Mouse (Mus musculus): Measurements from ENCODE around the gene Gabbr2. TPM values are rescaled to one million over a fixed set of nuclear protein-coding genes. Genes with fewer than 3 reads are reported as not detected.

The Gabbr2 gene
- polyA plus RNA-seq, 1 experiment from 2014 or later, result 0.04 TPM

- ATAC-seq (replicated peaks; ENCODE audit: insufficient number of reproducible peaks, insufficient read depth, low FRiP score, low read depth), result no peak
- 57% methylated on average over 4 of the region's 4 CpGs for WGBS
- Histone ChIP-seq H3K27me3 (no peaks in the 10 kb centered on the region), H3K27ac (no peak overlapping the region), H3K9me3 (replicated peaks) (no peaks in the 10 kb centered on the region), H3K4me3 (no peak overlapping the region), H3K4me1 (replicated peaks) (no peaks in the 10 kb centered on the region; the same call in 1 of the 2 replicates), H3K4me2 (no peak overlapping the region), H3K36me3 (no peaks in the 10 kb centered on the region), H3K9ac (no peak overlapping the region)
Observed at GRCm38 (mm10) chr4:46814954-46815353, 176.7 kb downstream of the Gabbr2 start.

DNA sequence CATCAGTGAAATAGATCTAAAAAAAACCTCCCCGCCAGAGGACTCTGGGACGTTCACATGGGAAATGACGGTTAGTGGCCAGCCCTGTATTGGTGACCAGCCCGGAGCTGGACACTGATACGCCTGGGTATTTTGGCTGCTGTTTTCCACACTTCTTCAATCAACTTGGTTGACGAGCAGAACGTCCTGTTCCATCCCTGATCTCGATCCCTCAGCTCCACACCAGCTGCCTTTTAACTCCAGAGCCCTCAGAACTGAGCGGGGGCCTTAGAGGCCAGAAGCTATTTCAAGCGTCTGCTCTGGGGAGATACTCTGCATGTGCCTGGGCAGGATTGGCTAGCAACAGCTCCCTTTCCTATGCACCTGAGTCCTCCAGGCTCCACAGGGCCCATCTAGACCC lies 177.4 kb downstream of the Gabbr2 start:
- Histone ChIP-seq H3K36me3 (no peaks in the 10 kb centered on the region), H3K9me3 (replicated peaks) (no peaks in the 10 kb centered on the region), H3K4me3 (no peak overlapping the region), H3K27me3 (no peaks in the 10 kb centered on the region), H3K4me2 (no peak overlapping the region), H3K4me1 (replicated peaks) (peaks cover under 1% of the 10 kb centered on the region; the same call in 1 of the 2 replicates), H3K27ac (no peak overlapping the region), H3K9ac (no peak overlapping the region)
- no peak for ATAC-seq (replicated peaks; ENCODE audit: insufficient number of reproducible peaks, insufficient read depth, low FRiP score, low read depth)
- WGBS, result 49% methylated on average over 10 of the region's 10 CpGs

DNA sequence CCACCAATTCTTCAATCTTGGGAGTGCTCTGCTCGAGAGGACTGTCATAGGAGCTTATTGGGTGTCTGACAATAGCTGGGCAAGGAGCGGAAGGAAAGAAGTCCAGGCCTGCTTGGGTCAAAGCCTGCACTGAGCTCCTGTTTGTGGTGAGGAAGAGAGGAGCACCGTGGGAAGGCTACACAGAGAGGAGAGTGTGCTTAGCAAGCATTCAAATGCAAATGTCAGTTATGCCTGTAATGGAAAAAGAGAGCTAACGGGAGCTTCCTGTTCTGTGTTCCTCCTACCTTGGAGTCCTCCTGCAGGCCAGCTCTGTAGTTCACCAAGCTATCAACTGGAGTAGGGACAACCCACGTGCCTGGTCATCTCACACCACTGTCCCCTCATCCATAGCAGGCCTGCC lies 180.5 kb downstream of the Gabbr2 start:
- H3K9me3 ChIP-seq (replicated peaks), result no peaks in the 10 kb centered on the region
- H3K9ac ChIP-seq, result no peak overlapping the region
- 69% methylated on average over 5 of the region's 5 CpGs for WGBS
- no peak for ATAC-seq (replicated peaks; ENCODE audit: insufficient number of reproducible peaks, insufficient read depth, low FRiP score, low read depth)
- peaks cover 17% of the 10 kb centered on the region for H3K4me1 ChIP-seq (replicated peaks)
- no peak overlapping the region for H3K4me2 ChIP-seq
- H3K27ac ChIP-seq, result no peak overlapping the region
- no peaks in the 10 kb centered on the region for H3K36me3 ChIP-seq
- H3K27me3 ChIP-seq, result no peaks in the 10 kb centered on the region
- H3K4me3 ChIP-seq, result no peak overlapping the region

DNA sequence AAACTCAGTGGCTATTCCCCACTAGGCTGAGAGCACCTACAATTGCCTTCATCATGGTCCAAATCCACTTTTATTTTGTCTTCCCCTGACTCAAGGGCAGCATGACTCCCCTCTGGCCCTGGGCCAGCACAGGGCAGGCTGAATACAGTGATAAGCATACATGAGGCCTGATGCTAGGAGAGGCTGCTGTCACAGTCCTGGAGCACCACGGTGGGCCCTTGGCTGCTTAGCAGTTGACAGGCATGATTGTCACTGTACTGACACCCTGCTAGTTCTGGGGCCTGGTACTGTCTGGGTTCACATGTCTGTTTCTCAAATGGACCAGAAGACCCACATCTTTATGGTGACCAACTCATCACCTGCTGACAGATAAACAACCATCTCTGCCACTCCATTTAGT lies 184.8 kb downstream of the Gabbr2 start:
- Histone ChIP-seq H3K4me2 (no peak overlapping the region), H3K4me1 (replicated peaks) (peaks cover 17% of the 10 kb centered on the region), H3K4me3 (no peak overlapping the region), H3K9ac (0 out of 2 replicates have a peak overlapping the region, but pooled peaks have one; percentile 8), H3K27ac (no peak overlapping the region), H3K27me3 (no peaks in the 10 kb centered on the region), H3K9me3 (replicated peaks) (no peaks in the 10 kb centered on the region), H3K36me3 (no peaks in the 10 kb centered on the region)
- 21% methylated on average over 1 of the region's 1 CpGs for WGBS
- peak; percentile 58; the same call in 1 of the 2 replicates for ATAC-seq (replicated peaks; ENCODE audit: insufficient number of reproducible peaks, insufficient read depth, low FRiP score, low read depth)

DNA sequence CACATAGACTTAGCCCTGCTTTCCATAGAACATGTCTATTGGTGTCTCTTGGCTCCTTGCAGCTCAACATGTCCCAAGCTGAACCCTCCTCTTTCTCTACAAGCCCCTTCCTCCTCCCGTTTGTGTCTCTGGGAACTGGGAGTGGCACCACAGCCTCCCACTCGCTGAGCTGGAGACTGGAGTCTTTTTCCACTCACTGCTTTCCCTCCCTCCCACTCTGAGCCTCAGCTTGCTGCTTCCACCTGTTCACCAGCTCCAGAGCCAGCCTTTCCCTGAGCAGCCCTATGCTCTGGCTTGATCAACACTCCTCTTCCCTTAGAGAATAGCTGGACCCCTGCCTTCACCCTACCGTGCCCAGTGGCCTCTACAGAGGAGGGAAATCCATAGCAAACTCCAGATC lies 185.8 kb downstream of the Gabbr2 start:
- no peak overlapping the region for H3K4me2 ChIP-seq
- H3K27ac ChIP-seq, result no peak overlapping the region
- H3K4me1 ChIP-seq (replicated peaks), result peaks cover 17% of the 10 kb centered on the region
- H3K9ac ChIP-seq, result no peak overlapping the region
- 44% methylated on average over 3 of the region's 3 CpGs for WGBS
- no peaks in the 10 kb centered on the region for H3K36me3 ChIP-seq
- H3K27me3 ChIP-seq, result no peaks in the 10 kb centered on the region
- H3K4me3 ChIP-seq, result no peak overlapping the region
- no peak for ATAC-seq (replicated peaks; ENCODE audit: insufficient number of reproducible peaks, insufficient read depth, low FRiP score, low read depth)
- H3K9me3 ChIP-seq (replicated peaks), result no peaks in the 10 kb centered on the region

GRCm38 (mm10) chr4:46802386-46802785 lies 189.3 kb downstream of the Gabbr2 start:
- WGBS, result 88% methylated on average over 7 of the region's 7 CpGs
- no peak overlapping the region for H3K4me3 ChIP-seq
- H3K9ac ChIP-seq, result no peak overlapping the region
- H3K4me2 ChIP-seq, result no peak overlapping the region
- H3K27me3 ChIP-seq, result no peaks in the 10 kb centered on the region
- H3K27ac ChIP-seq, result no peak overlapping the region
- no peaks in the 10 kb centered on the region for H3K9me3 ChIP-seq (replicated peaks)
- H3K4me1 ChIP-seq (replicated peaks), result peaks cover 8% of the 10 kb centered on the region
- ATAC-seq (replicated peaks; ENCODE audit: insufficient number of reproducible peaks, insufficient read depth, low FRiP score, low read depth), result no peak
- no peaks in the 10 kb centered on the region for H3K36me3 ChIP-seq

DNA sequence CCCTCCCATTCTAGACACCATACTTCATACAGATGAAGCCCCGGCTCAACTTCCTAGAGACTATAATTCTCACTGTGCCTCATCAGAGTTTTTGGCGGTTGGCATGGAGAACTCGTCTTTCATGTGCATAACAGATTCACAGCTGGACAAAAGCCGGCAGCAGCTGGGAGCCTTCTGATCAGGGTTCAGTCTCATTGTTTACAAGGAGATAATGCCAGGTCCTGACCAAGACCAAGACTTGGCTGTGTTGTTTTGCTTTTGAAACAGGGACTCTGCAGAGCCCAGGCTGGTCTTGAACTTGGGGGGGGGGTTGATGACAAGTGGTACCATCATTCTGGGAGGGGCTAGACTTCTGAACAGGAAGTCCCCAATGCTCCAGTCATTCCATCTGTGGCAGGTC lies 191.8 kb downstream of the Gabbr2 start:
- Histone ChIP-seq H3K4me1 (replicated peaks) (no peaks in the 10 kb centered on the region), H3K9me3 (replicated peaks) (no peaks in the 10 kb centered on the region), H3K4me2 (no peak overlapping the region), H3K9ac (no peak overlapping the region), H3K27ac (no peak overlapping the region), H3K36me3 (no peaks in the 10 kb centered on the region), H3K4me3 (no peak overlapping the region), H3K27me3 (no peaks in the 10 kb centered on the region)
- 62% methylated on average over 4 of the region's 4 CpGs for WGBS
- no peak for ATAC-seq (replicated peaks; ENCODE audit: insufficient number of reproducible peaks, insufficient read depth, low FRiP score, low read depth)

DNA sequence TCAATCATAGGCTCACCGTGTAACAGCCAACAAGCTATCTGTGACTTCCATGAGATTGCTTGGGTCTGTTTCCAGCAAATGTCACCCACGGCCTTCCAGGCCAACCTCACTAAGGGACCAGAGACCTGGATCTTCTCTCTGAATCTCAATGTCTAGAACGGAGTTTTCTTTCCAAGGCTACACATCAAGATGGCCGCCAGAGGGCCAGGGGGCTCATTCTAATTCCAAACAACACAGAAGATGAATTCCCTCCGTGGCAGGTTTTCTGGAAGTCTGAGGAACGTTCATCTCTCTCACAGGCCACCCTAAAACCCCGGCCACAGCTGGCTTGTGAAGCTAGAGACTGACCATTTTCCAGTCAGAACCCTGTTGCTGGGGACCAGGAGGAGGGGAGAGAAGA lies 196.0 kb downstream of the Gabbr2 start:
- Histone ChIP-seq H3K27ac (no peak overlapping the region), H3K27me3 (no peaks in the 10 kb centered on the region), H3K4me1 (replicated peaks) (peaks cover 20% of the 10 kb centered on the region), H3K4me2 (no peak overlapping the region), H3K4me3 (no peak overlapping the region), H3K9me3 (replicated peaks) (no peaks in the 10 kb centered on the region), H3K9ac (no peak overlapping the region), H3K36me3 (no peaks in the 10 kb centered on the region)
- WGBS, result 69% methylated on average over 7 of the region's 7 CpGs
- ATAC-seq (replicated peaks; ENCODE audit: insufficient number of reproducible peaks, insufficient read depth, low FRiP score, low read depth), result no peak

- 31% methylated on average over 7 of the region's 7 CpGs for WGBS
- Histone ChIP-seq H3K27me3 (no peaks in the 10 kb centered on the region), H3K36me3 (no peaks in the 10 kb centered on the region), H3K4me3 (no peak overlapping the region), H3K4me1 (replicated peaks) (peaks cover 20% of the 10 kb centered on the region), H3K9me3 (replicated peaks) (no peaks in the 10 kb centered on the region), H3K27ac (peak overlapping the region; percentile 48; the same call in 1 of the 2 replicates), H3K4me2 (no peak overlapping the region), H3K9ac (no peak overlapping the region)
- ATAC-seq (replicated peaks; ENCODE audit: insufficient number of reproducible peaks, insufficient read depth, low FRiP score, low read depth), result peak; percentile 75; the same call in 1 of the 2 replicates
Observed at GRCm38 (mm10) chr4:46794583-46794982, 197.1 kb downstream of the Gabbr2 start.

- Histone ChIP-seq H3K4me1 (replicated peaks) (peaks cover 20% of the 10 kb centered on the region), H3K27me3 (peaks cover 5% of the 10 kb centered on the region; the same call in 1 of the 2 replicates), H3K4me3 (no peak overlapping the region), H3K9ac (no peak overlapping the region), H3K4me2 (no peak overlapping the region), H3K27ac (peak overlapping the region; percentile 68; the same call in 1 of the 2 replicates), H3K36me3 (no peaks in the 10 kb centered on the region), H3K9me3 (replicated peaks) (no peaks in the 10 kb centered on the region)
- no peak for ATAC-seq (replicated peaks; ENCODE audit: insufficient number of reproducible peaks, insufficient read depth, low FRiP score, low read depth)
- WGBS, result 71% methylated on average over 9 of the region's 9 CpGs
Observed at GRCm38 (mm10) chr4:46792280-46793026, 199.2 kb downstream of the Gabbr2 start.

- 70% methylated on average over 14 of the region's 14 CpGs for WGBS
- no peak overlapping the region for H3K4me2 ChIP-seq
- H3K36me3 ChIP-seq, result no peaks in the 10 kb centered on the region
- H3K4me3 ChIP-seq, result no peak overlapping the region
- H3K9ac ChIP-seq, result no peak overlapping the region
- no peaks in the 10 kb centered on the region for H3K9me3 ChIP-seq (replicated peaks)
- no peak overlapping the region for H3K27ac ChIP-seq
- peaks cover 5% of the 10 kb centered on the region; the same call in 1 of the 2 replicates for H3K27me3 ChIP-seq
- ATAC-seq (replicated peaks; ENCODE audit: insufficient number of reproducible peaks, insufficient read depth, low FRiP score, low read depth), result no peak
- peaks cover 20% of the 10 kb centered on the region for H3K4me1 ChIP-seq (replicated peaks)
Observed at GRCm38 (mm10) chr4:46791268-46791951, 200.3 kb downstream of the Gabbr2 start.

Measured in heart, embryonic 15.5 days (tissue).